Mouse (Mus musculus) hindbrain, embryonic 12.5 days (tissue): ENCODE measurements around the gene Ahcy. TPM values are rescaled to one million over a fixed set of nuclear protein-coding genes. Genes with fewer than 3 reads are reported as not detected.

Experiments used
- ATAC-seq: fragments of 200-750 bp; cut with Nextera tagmentation; 2 replicates; pipeline ENCODE4 v1.8.0; 2017; ENCODE audit warnings: moderate TSS enrichment; ENCODE audit not compliant: low FRiP score
- H3K27ac ChIP-seq: fragments of 300-500 bp; sonication (generic); 2 replicates; pipeline ENCODE4 v1.5.1; 2016; ENCODE audit warnings: mild to moderate bottlenecking
- H3K27me3 ChIP-seq: fragments of 300-500 bp; sonication (generic); 2 replicates; pipeline ENCODE4 v1.6.1; 2016; ENCODE audit warnings: mild to moderate bottlenecking
- H3K36me3 ChIP-seq: fragments of 300-500 bp; sonication (generic); 2 replicates; pipeline ENCODE4 v1.6.1; 2016; ENCODE audit warnings: mild to moderate bottlenecking
- H3K4me1 ChIP-seq: fragments of 300-500 bp; sonication (generic); 2 replicates; pipeline ENCODE4 v1.6.1; 2016
- H3K4me2 ChIP-seq: fragments of 300-500 bp; sonication (generic); replicated peaks from 2 replicates; pipeline ENCODE4 v1.6.1; 2016; ENCODE audit warnings: mild to moderate bottlenecking
- H3K4me3 ChIP-seq: fragments of 300-500 bp; sonication (generic); 2 replicates; pipeline ENCODE4 v1.5.1; 2016; ENCODE audit warnings: mild to moderate bottlenecking
- H3K9ac ChIP-seq: fragments of 300-500 bp; sonication (generic); 2 replicates; pipeline ENCODE4 v1.6.1; 2016; ENCODE audit warnings: mild to moderate bottlenecking, moderate library complexity
- H3K9me3 ChIP-seq: fragments of 300-500 bp; sonication (generic); replicated peaks from 2 replicates; pipeline ENCODE4 v1.6.1; 2016; ENCODE audit warnings: mild to moderate bottlenecking
- WGBS: fragments of 180-500 bp; shearing (Covaris S2); methylation state at CpG from one replicate; pipeline ENCODE4 v1.1.7; 2016; 5-methylcytosine and 5-hydroxymethylcytosine counted together
- polyA plus RNA-seq: library from polyadenylated mRNA; unstranded; fragments of >200 nt; fragmentation: Nextera tagmentation; extraction: Ambion mirVana; gene quantifications from 2 replicates; pipeline ENCODE4 v1.2.1, GENCODE M21; 2016

Gene Ahcy
- polyA plus RNA-seq, 1 experiment from 2014 or later, result 48.8 TPM

DNA sequence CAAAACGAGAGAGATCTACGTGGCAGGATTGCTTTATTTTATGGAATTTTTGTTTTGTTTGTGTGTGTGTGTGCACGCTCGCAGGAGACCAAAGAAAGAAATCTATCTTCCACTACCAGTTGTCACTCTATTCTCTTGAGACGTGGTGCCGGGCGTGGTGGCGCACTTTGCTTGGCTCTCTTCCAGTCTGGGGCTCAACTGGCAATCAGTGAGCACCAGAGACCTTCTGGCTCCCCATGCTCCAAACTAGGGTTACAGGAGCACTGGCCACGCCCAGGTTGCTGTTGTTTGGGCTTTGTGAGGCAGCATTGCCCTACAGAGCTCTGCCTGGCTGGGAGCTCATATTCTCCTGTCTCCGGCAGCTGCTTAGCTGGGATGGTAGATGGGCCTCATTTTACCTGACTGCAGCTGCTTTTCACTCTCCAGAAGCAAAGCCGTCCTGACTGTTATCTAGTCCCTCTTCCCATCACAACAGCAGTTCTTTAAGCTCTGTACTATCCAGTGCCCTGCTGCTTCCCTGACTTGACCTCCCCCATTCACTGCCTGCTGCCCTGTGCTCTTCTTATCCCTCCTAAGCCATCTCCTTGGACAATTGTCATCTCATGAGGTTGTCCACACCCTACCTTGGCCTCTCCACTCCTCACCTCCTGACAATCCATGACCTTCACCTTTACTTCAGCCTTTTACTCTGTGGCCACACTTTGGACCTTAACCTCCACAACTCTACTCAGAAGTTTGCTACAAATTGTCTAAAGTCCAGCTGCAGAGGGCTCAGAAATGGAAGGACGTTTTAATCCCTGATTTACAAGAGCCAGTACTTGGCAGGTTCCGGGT is 16.8 kb upstream of the Ahcy start:
- Histone ChIP-seq H3K27me3 (no peaks in the 10 kb centered on the region), H3K4me3 (no peak overlapping the region), H3K9me3 (no peaks in the 10 kb centered on the region), H3K27ac (no peak overlapping the region), H3K9ac (no peak overlapping the region), H3K4me1 (0 out of 2 replicates have a peak, but pooled peaks cover 3% of the 10 kb centered on the region), H3K36me3 (no peaks in the 10 kb centered on the region), H3K4me2 (no peak overlapping the region)
- WGBS, result 65% methylated on average over 13 of the region's 13 CpGs
- ATAC-seq, result no peak

DNA sequence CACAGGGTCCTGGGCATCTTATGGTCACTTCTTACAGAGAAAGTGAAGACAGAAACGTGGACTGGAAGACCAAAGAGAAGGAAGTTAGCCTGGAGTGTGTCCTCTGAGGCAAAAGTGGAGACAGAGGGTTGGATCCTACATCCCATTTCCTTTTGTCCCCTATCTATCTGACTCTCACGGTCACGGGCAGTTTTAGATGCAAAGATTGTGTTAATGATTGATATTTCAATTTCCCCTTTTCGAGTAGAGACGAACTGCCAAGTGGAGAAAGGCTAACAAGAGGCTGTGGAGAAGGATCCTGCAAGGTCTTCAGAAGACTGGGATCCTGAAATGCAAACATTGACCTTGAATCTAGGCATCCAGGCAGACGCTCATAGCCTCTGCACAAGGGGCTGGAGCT is 14.0 kb upstream of the Ahcy start:
- Histone ChIP-seq H3K4me3 (no peak overlapping the region), H3K4me2 (no peak overlapping the region), H3K36me3 (no peaks in the 10 kb centered on the region), H3K27me3 (no peaks in the 10 kb centered on the region), H3K9me3 (no peaks in the 10 kb centered on the region), H3K4me1 (0 out of 2 replicates have a peak, but pooled peaks cover 3% of the 10 kb centered on the region), H3K27ac (no peak overlapping the region), H3K9ac (no peak overlapping the region)
- ATAC-seq, result no peak
- 82% methylated on average over 6 of the region's 6 CpGs for WGBS

DNA sequence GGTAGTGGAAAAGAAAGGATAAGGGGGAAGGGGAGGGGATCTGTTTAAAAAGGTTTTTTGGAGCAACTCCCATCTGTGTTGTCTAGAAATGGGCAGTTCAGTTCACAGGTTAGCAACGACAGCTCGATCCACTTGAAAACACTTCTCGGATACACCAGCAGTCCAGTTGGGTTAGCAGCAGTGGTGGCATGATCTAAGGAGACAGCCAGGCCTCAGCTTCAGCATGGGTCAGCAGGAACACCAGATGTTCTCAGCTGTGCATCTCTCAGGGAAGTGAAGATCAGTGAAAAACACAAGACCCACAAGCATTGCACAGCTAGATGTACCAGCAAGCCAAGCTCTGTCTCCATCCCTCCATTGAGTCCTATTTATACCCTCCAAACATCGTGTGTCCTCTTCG is 12.0 kb upstream of the Ahcy start:
- no peaks in the 10 kb centered on the region for H3K36me3 ChIP-seq
- H3K4me3 ChIP-seq, result no peak overlapping the region
- 0 out of 2 replicates have a peak, but pooled peaks cover 3% of the 10 kb centered on the region for H3K4me1 ChIP-seq
- no peak overlapping the region for H3K9ac ChIP-seq
- H3K4me2 ChIP-seq, result no peak overlapping the region
- H3K27me3 ChIP-seq, result no peaks in the 10 kb centered on the region
- H3K9me3 ChIP-seq, result no peaks in the 10 kb centered on the region
- no peak overlapping the region for H3K27ac ChIP-seq
- 89% methylated on average over 5 of the region's 5 CpGs for WGBS
- no peak for ATAC-seq

DNA sequence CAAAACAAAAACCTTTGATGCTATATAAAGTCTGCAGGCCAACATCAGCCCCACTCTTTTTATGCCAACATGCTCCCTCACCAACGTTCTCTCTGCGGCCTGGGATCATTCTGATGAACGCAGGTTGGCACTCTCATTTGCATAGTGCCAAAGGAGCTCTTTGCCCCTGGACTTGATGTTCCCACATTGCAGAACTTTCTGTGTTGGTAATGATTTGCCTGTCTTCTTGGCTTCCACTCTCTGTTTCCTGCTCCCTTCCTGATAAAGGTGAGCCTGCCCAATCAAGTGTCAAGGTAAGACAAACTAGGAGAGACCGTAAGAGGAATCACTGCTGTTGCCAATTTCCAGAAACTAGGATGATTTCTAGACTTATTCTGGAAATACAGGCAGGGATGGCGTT is 10.2 kb upstream of the Ahcy start:
- H3K4me3 ChIP-seq, result no peak overlapping the region
- no peaks in the 10 kb centered on the region for H3K4me1 ChIP-seq
- H3K27ac ChIP-seq, result no peak overlapping the region
- no peak overlapping the region for H3K4me2 ChIP-seq
- H3K9me3 ChIP-seq, result no peaks in the 10 kb centered on the region
- H3K27me3 ChIP-seq, result no peaks in the 10 kb centered on the region
- H3K36me3 ChIP-seq, result no peaks in the 10 kb centered on the region
- H3K9ac ChIP-seq, result no peak overlapping the region
- no peak for ATAC-seq
- WGBS, result 85% methylated on average over 5 of the region's 5 CpGs

DNA sequence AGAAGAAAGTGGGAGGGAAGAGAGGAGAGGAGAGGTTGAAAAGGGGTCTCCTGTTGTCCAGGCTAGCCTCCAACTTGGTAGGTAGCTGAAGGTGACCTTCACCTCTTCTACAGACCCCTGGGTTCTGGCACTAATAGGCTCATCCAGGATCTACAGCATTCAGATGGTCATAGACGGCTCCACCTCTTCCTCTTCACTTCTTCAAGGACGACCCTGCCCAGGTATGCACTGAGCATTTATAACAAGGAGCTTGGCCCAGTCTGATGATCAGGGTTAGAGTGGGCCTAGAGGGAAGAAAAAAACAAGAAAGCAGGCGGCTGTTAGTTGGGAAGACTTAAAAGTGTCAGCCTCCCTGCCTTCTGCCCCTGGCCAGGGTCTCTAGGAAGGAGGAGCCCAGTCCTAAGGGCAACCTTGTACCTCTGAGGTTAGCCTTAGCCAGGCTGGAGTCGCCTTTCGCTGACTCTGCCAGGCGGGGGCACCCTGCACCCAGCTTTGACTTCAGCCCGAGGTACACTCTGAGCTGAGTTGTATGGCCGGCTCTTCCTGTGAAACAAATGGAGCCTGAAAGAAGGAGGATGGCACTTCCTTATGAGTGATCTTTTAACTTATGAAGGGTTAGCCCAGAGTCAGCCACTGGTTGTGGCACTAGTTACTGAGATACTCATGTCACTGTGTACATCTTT is 8.0 kb upstream of the Ahcy start:
- H3K27ac ChIP-seq, result no peak overlapping the region
- H3K4me2 ChIP-seq, result no peak overlapping the region
- H3K36me3 ChIP-seq, result no peaks in the 10 kb centered on the region
- H3K9ac ChIP-seq, result no peak overlapping the region
- 23% methylated on average over 8 of the region's 8 CpGs for WGBS
- no peak overlapping the region for H3K4me3 ChIP-seq
- ATAC-seq, result no peak
- no peaks in the 10 kb centered on the region for H3K4me1 ChIP-seq
- H3K27me3 ChIP-seq, result no peaks in the 10 kb centered on the region
- H3K9me3 ChIP-seq, result no peaks in the 10 kb centered on the region

DNA sequence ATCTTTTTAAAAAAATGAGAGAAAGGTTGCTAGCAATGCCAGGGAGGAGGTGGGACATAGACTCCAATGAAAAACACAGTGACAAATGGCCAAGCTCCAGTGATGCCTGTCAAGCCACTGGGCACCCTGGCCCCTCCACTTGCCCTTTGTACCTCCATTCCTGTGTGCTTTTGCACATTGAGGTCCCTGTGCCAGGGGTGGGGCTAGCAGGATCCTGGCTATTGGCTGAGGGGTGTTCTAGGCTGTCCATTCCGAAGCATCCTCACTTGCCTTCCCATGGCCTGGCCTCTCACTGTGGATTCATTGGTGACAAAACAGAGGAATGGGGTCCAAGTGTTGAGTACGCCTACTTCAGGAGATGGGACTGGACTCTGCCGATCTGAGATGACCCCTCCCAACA is 6.8 kb upstream of the Ahcy start:
- Histone ChIP-seq H3K4me1 (no peaks in the 10 kb centered on the region), H3K27ac (no peak overlapping the region), H3K9me3 (no peaks in the 10 kb centered on the region), H3K4me2 (no peak overlapping the region), H3K9ac (no peak overlapping the region), H3K36me3 (no peaks in the 10 kb centered on the region), H3K4me3 (no peak overlapping the region), H3K27me3 (no peaks in the 10 kb centered on the region)
- ATAC-seq, result no peak
- WGBS, result 94% methylated on average over 3 of the region's 3 CpGs

DNA sequence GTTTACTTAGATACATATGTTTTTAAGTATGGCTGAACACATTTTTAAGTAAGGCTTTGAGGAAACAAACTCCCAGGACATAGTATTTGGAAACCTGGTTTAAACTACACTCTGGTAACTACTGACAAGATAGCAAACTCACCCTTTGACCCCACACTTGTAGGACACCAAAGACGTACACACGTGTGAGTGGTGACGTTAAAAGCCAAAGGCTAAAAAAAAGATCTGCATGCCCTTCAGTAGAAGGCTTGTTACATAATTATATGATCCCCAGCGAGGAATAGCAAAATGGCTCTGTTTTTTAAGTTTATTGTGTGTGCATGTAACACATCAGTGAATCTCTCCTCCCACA is 5.9 kb upstream of the Ahcy start:
- H3K4me1 ChIP-seq, result peaks cover 4% of the 10 kb centered on the region
- H3K9ac ChIP-seq, result no peak overlapping the region
- WGBS, result 70% methylated on average over 4 of the region's 4 CpGs
- H3K4me2 ChIP-seq, result no peak overlapping the region
- no peak for ATAC-seq
- no peaks in the 10 kb centered on the region for H3K36me3 ChIP-seq
- H3K27me3 ChIP-seq, result no peaks in the 10 kb centered on the region
- H3K4me3 ChIP-seq, result no peak overlapping the region
- no peak overlapping the region for H3K27ac ChIP-seq
- H3K9me3 ChIP-seq, result no peaks in the 10 kb centered on the region

DNA sequence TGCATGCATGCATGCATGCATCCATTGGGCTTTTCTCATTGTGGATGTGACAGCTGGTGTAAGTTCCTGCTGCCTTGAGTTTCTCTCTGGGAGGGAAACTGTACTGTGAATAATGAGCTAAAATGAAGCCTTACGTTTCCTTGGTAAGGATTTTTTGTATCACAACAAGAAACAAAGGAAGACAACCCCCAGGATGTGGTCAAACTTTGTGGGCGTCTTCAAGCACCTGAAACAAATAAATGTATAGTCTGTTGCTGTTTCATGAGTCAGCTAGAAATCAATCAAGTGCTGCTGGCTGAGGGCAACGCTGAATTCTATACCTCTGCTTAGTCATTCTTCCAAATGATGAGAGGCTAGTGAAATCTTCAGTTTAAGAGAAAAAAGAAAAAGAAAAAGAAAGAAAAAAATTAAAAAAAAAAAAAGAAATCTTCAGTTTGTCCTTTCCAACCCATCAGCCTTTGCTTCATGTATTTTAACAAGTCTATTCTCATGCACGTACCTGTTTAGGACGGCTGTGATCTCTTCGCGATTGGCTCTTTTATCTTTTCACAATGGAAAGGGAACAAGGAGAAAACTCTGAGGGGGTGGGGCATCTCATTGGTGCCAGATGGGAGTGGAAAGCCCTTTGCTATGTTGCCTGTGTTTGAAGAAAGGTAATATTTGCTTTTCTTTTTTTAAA is 5.3 kb upstream of the Ahcy start:
- Histone ChIP-seq H3K4me2 (no peak overlapping the region), H3K4me3 (no peak overlapping the region), H3K9ac (no peak overlapping the region), H3K27me3 (no peaks in the 10 kb centered on the region), H3K27ac (no peak overlapping the region), H3K36me3 (no peaks in the 10 kb centered on the region), H3K9me3 (no peaks in the 10 kb centered on the region), H3K4me1 (peaks cover 9% of the 10 kb centered on the region)
- 35% methylated on average over 7 of the region's 7 CpGs for WGBS
- ATAC-seq, result no peak

DNA sequence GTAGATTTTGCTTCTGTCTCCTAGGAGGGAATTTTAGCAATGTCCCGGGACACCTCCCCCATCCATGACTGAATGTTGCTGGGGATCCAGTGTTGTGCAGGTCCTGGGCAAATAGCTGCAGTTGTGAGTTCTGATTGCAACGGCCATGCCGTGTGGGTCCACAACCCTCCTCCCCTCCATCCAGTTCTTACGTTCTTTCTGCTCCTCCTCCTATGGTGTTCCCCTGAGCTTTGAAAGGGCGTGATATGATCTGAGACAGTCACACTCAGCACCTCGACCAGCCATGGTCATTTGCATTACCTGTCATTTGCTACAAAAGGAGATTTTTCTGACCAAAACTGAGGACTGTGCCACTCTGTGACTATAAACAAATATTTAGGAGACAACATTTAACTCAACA is 1.4 kb upstream of the Ahcy start:
- no peak overlapping the region for H3K9ac ChIP-seq
- no peaks in the 10 kb centered on the region for H3K9me3 ChIP-seq
- peaks cover 26% of the 10 kb centered on the region for H3K4me1 ChIP-seq
- no peak overlapping the region for H3K27ac ChIP-seq
- WGBS, result 81% methylated on average over 6 of the region's 6 CpGs
- no peaks in the 10 kb centered on the region for H3K27me3 ChIP-seq
- no peaks in the 10 kb centered on the region for H3K36me3 ChIP-seq
- H3K4me3 ChIP-seq, result no peak overlapping the region
- ATAC-seq, result no peak
- H3K4me2 ChIP-seq, result no peak overlapping the region

DNA sequence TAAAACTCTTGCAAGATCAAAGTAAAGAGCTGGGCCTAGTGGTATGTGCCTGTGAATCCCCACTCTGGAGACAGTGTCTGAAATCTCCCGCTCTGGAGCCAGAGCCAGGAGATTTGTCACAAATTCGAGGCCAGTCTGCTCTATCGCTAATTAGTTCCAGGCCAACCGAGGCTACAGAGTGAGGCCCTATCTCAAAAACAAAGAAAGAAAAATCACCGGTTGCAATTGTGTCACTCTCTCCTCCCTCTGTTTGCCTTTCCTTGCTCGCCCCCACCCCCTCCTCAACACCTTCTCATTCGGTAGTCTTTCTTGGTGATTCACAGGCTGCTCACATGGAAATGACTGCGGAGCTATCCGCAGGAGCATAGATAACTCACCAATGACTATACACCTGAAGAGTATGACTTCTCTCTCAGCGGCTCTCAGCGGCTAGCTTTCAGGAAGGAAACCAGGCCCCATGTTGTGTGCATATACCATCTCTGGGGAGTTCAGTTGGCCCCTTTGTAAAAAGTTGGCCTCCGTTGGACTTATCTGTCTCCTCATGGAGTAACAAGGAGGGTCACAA is 551 bp upstream of the Ahcy start:
- Histone ChIP-seq H3K4me2 (peak overlapping the region; percentile 75), H3K4me1 (peaks cover 26% of the 10 kb centered on the region), H3K9ac (peak overlapping the region; percentile 80), H3K4me3 (peak overlapping the region; percentile 66), H3K27me3 (no peaks in the 10 kb centered on the region), H3K27ac (peak overlapping the region; percentile 86), H3K9me3 (no peaks in the 10 kb centered on the region), H3K36me3 (no peaks in the 10 kb centered on the region)
- 16% methylated on average over 12 of the region's 12 CpGs for WGBS
- ATAC-seq, result peak; percentile 33

DNA sequence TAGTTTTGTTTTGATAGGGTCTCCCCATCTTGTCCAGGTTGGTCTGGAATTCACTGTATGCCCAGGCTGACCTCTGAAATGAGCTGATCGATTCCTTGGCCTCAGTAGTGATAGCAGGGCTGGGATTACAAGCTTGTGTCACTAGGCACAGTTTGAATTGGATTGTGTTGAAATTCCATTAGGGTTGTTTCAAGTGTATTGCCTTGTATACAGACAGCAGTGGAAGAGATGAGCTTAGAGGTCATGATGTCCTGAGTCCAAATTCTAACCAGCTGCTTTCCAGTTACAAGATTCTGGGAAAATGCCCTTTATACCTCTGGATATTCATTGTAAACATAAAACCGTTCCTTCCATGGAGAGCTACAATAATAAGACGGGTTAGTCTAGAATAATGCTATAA is 950 bp downstream of the Ahcy start:
- H3K4me1 ChIP-seq, result peaks cover 26% of the 10 kb centered on the region
- peak overlapping the region; percentile 86 for H3K27ac ChIP-seq
- peak overlapping the region; percentile 75 for H3K4me2 ChIP-seq
- H3K4me3 ChIP-seq, result peak overlapping the region; percentile 66
- no peaks in the 10 kb centered on the region for H3K9me3 ChIP-seq
- 0 out of 2 replicates have a peak, but pooled peaks have one; percentile 5 for ATAC-seq
- H3K27me3 ChIP-seq, result no peaks in the 10 kb centered on the region
- H3K36me3 ChIP-seq, result peaks cover 3% of the 10 kb centered on the region
- peak overlapping the region; percentile 80 for H3K9ac ChIP-seq
- 32% methylated on average over 3 of the region's 3 CpGs for WGBS
